Mouse (Mus musculus) embryo, embryonic 11.5 days (tissue): Measurements from ENCODE around the gene Tsr2.

Experiments
- DNase-seq: peaks from one replicate; pipeline ENCODE4 v3.0.0-alpha.2; 2012; ENCODE audit warnings: low read depth, low spot score

Gene Tsr2

GRCm38 (mm10) chrX:151046777-151047430, 49.4 kb downstream of the Tsr2 start:
- DNase-seq = peak; percentile 67

- DNase-seq = no peak
Observed at GRCm38 (mm10) chrX:151046321-151046720, 50.0 kb downstream of the Tsr2 start.

GRCm38 (mm10) chrX:151045850-151046249, 50.5 kb downstream of the Tsr2 start, which contains the start of gene Fgd1:
Fgd1 (plus strand) TSS chrX:151046150.
- no peak for DNase-seq

GRCm38 (mm10) chrX:151041223-151041622, 55.1 kb downstream of the Tsr2 start:
- DNase-seq = no peak
